ENCODE assay signal across 21 mouse cellular contexts in the genomic region with DNA sequence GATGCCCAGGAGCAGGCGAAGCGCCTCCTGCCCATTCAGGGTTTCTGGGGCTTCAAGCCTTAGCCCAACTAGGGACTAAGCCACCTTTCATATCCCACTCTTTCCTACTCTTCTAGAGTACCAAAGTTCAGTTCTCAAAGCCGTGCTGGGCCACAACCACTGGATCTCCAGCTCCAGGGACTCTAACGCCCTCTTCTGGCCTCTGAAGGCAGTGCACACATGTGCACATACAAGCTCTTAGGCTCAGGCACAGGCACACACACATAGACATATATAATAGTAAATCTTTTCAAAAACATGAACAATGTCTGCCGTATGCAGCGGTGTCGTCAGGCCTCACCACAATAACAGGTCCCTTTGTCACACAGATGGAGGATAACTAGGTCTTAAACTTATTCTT. TPM values are rescaled to one million over a fixed set of nuclear protein-coding genes. Genes with fewer than 3 reads are reported as not detected.
DNase-seq lines count a peak whose midpoint lies in the region; ATAC-seq and TF ChIP-seq lines count a peak whose summit lies in the region.
"Had no signal": no experiment of that assay in that cellular context is flagged by ENCODE, and none has a peak within 500 bp of the region (broad histone marks: within the 10 kb centered on the region; RNA-seq: fewer than 3 reads in every experiment).

No protein-coding gene starts in this region.

- H3K9me3 ChIP-seq in lung, postnatal 0 days (ENCODE audit: low read length) = no peaks in the 10 kb centered on the region
- no peaks in the 10 kb centered on the region for H3K9me3 ChIP-seq in ES-Bruce4 (replicated peaks; ENCODE audit: control insufficient read depth, insufficient read depth, low read length, poor library complexity, severe bottlenecking)
- H3K9me3 ChIP-seq in midbrain, embryonic 10.5 days (replicated peaks) = no peaks in the 10 kb centered on the region
- H3K9me3 ChIP-seq: heart, embryonic 13.5 days; kidney, embryonic 15.5 days; megakaryocyte, embryonic 14.5 days; midbrain, embryonic 15.5 days; stomach, embryonic 15.5 days had no signal

- peaks cover 4% of the 10 kb centered on the region; the same call in 1 of the 2 replicates for H3K36me3 ChIP-seq in lung, postnatal 0 days (ENCODE audit: insufficient read depth, low read length)
- peaks cover 11% of the 10 kb centered on the region for H3K36me3 ChIP-seq in ES-Bruce4 (ENCODE audit: control insufficient read depth, insufficient read depth, low read length, poor library complexity, severe bottlenecking)
- peaks cover 94% of the 10 kb centered on the region for H3K36me3 ChIP-seq in midbrain, embryonic 10.5 days

- no peak for ATAC-seq in lung, postnatal 0 days
- ATAC-seq: forebrain, embryonic 14.5 days; midbrain, embryonic 15.5 days; Patski had no signal

- H3K4me1 ChIP-seq in lung, postnatal 0 days (ENCODE audit: insufficient read depth, low read depth, low read length) = no peaks in the 10 kb centered on the region
- H3K4me1 ChIP-seq in ES-Bruce4 (ENCODE audit: control insufficient read depth, insufficient read depth, low read length) = no peaks in the 10 kb centered on the region
- no peaks in the 10 kb centered on the region for H3K4me1 ChIP-seq in embryonic fibroblast, embryonic 13.5 days (ENCODE audit: control insufficient read depth, insufficient read depth, low read length)
- H3K4me1 ChIP-seq in midbrain, embryonic 10.5 days = no peaks in the 10 kb centered on the region
- H3K4me1 ChIP-seq: kidney, embryonic 15.5 days; midbrain, embryonic 15.5 days; stomach, embryonic 15.5 days had no signal

- no peak for DNase-seq in lung, postnatal 0 days (ENCODE audit: low spot score)
- no peak for DNase-seq in lung, postnatal 36 days
- DNase-seq in thymus, postnatal 25 days = no peak
- no peak for DNase-seq in midbrain, embryonic 10.5 days (ENCODE audit: low spot score)
- no peak for DNase-seq in retina, postnatal 1 day
- DNase-seq: cerebellum, adult 8-10 months; heart, adult 11 months; heart, postnatal 14 days; kidney, postnatal 36 days; right cerebral cortex, adult 18-20 months had no signal

- peak; percentile 11; the same call in 1 of the 2 replicates for TF ChIP-seq CTCF in lung, postnatal 0 days (IDR thresholded peaks at IDR 0.05)
- peak; percentile 27 for TF ChIP-seq CTCF in ES-Bruce4 (IDR thresholded peaks at IDR 0.05; ENCODE audit: low read depth, low read length)
- peak; percentile 10; the same call in 1 of the 2 replicates for TF ChIP-seq CTCF in embryonic fibroblast, embryonic 13.5 days (IDR thresholded peaks at IDR 0.05; ENCODE audit: borderline replicate concordance, insufficient read depth, low read length)

- no peaks in the 10 kb centered on the region for H3K27me3 ChIP-seq in lung, postnatal 0 days (replicated peaks; ENCODE audit: insufficient read depth, low read length)
- H3K27me3 ChIP-seq in ES-Bruce4 (ENCODE audit: control insufficient read depth, insufficient read depth, low read length, poor library complexity, severe bottlenecking) = no peaks in the 10 kb centered on the region
- H3K27me3 ChIP-seq in midbrain, embryonic 10.5 days (ENCODE audit: low read depth, poor library complexity, severe bottlenecking) = no peaks in the 10 kb centered on the region
- H3K27me3 ChIP-seq: heart, embryonic 13.5 days; kidney, embryonic 15.5 days; megakaryocyte, embryonic 14.5 days; midbrain, embryonic 15.5 days; Patski; stomach, embryonic 15.5 days had no signal

- TF ChIP-seq POLR2A in ES-Bruce4 (IDR thresholded peaks at IDR 0.05; ENCODE audit: insufficient read depth, low read length) = no peak
- no peak for TF ChIP-seq POLR2A in embryonic fibroblast, embryonic 13.5 days (IDR thresholded peaks at IDR 0.05; ENCODE audit: low read depth, low read length)

- no peak for TF ChIP-seq EP300 in lung, postnatal 0 days (IDR thresholded peaks at IDR 0.05)
- no peak for TF ChIP-seq EP300 in ES-Bruce4 (IDR thresholded peaks at IDR 0.05; ENCODE audit: insufficient read depth, low read depth, low read length)

- no peak overlapping the region for H3K4me3 ChIP-seq in lung, postnatal 0 days (ENCODE audit: low read depth, low read length)
- H3K4me3 ChIP-seq in ES-Bruce4 (ENCODE audit: low read depth, low read length) = no peak overlapping the region
- no peak overlapping the region for H3K4me3 ChIP-seq in embryonic fibroblast, embryonic 13.5 days (ENCODE audit: insufficient read depth, low read length)
- no peak overlapping the region for H3K4me3 ChIP-seq in midbrain, embryonic 10.5 days
- H3K4me3 ChIP-seq: heart, embryonic 13.5 days; kidney, embryonic 15.5 days; left cerebral cortex, adult 2 months; megakaryocyte, embryonic 14.5 days; midbrain, embryonic 15.5 days; myocyte; stomach, embryonic 15.5 days had no signal

- WGBS in lung, postnatal 0 days = 90% methylated on average over 7 of the region's 7 CpGs
- WGBS in midbrain, embryonic 10.5 days = 93% methylated on average over 7 of the region's 7 CpGs

- no peak overlapping the region for H3K27ac ChIP-seq in lung, postnatal 0 days (ENCODE audit: low read length)
- H3K27ac ChIP-seq in ES-Bruce4 (ENCODE audit: insufficient read depth, low read length) = no peak overlapping the region
- H3K27ac ChIP-seq in embryonic fibroblast, embryonic 13.5 days (ENCODE audit: insufficient read depth, low read length) = no peak overlapping the region
- H3K27ac ChIP-seq in midbrain, embryonic 10.5 days (replicated peaks) = no peak overlapping the region
- H3K27ac ChIP-seq: heart, embryonic 13.5 days; kidney, embryonic 15.5 days; left cerebral cortex, adult 2 months; midbrain, embryonic 15.5 days; stomach, embryonic 15.5 days had no signal

- no peak overlapping the region for H3K9ac ChIP-seq in lung, postnatal 0 days (replicated peaks; ENCODE audit: low read depth)
- no peak overlapping the region for H3K9ac ChIP-seq in ES-Bruce4 (ENCODE audit: low read depth, poor library complexity, severe bottlenecking)
- H3K9ac ChIP-seq: heart, embryonic 13.5 days; kidney, embryonic 15.5 days; midbrain, embryonic 15.5 days; stomach, embryonic 15.5 days had no signal

- H3K4me2 ChIP-seq in lung, postnatal 0 days (replicated peaks; ENCODE audit: low read depth, low read length) = no peak overlapping the region
- H3K4me2 ChIP-seq: heart, embryonic 13.5 days; kidney, embryonic 15.5 days; midbrain, embryonic 15.5 days; stomach, embryonic 15.5 days had no signal

RNA-seq across cellular contexts. Expression of gene Rbm19, which starts 13.5 kb away (rescaled TPM):
- polyA plus RNA-seq in lung, postnatal 0 days (2015; fragmentation: Nextera tagmentation; extraction: Ambion mirVana) = 6.0 and 7.4 TPM in 2 replicates
- 30.0 and 32.6 TPM in 2 replicates for polyA plus RNA-seq in ES-Bruce4 (2011; ENCODE audit: insufficient read depth, insufficient read length, low read depth, missing spikeins)
- polyA plus RNA-seq in embryonic fibroblast, embryonic 13.5 days (2011; ENCODE audit: insufficient read length, low read depth, missing spikeins) = 16.2 and 16.8 TPM in 2 replicates
- 32.0 and 34.2 TPM in 2 replicates for polyA plus RNA-seq in midbrain, embryonic 10.5 days (2016; fragmentation: Nextera tagmentation; extraction: Ambion mirVana)
